Comparison of ENCODE assay signal across 8 mouse cellular contexts in the genomic region with DNA sequence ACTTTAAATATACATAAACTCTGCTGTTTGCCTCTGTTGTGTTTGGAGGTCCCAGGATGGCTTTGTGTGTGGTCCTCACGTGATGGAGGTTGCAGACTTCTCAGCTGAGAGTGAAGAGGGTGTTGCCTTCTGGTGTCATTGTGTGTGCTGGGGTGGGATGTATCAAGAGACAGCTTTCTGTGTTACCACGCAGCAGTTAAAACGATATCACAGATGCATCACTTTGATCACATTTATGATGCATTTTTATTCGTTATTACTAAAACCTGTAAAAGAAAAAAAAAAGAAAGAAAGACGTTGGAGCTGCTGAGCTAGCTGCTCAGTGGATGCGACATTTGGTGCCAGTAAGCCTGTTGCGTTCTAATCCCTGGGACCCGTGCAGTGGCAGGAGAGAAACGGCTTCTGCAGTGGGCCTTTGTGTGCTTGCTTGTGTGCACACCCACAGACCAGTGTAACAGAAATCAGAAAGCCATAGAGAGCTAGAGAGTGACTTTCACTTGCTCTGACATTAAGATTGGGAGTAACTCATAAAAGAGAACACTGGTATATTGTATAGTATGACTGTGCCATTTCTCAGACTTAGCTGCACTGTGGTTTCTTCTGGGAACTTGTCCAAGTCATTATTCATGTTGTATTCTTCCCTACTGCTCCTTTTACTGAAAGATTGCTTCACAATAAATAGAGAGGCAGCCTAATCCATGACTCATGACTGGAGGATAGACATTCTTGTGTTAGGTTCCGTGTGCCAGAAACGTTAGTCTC. TPM values are rescaled to one million over a fixed set of nuclear protein-coding genes. Genes with fewer than 3 reads are reported as not detected.
DNase-seq lines count a peak whose midpoint lies in the region; ATAC-seq and TF ChIP-seq lines count a peak whose summit lies in the region.

No protein-coding gene starts in this region.

- intact Hi-C loops in heart, postnatal 10 days (cut with DNase I): loop anchor here (5.0 kb wide), 1 partner anchor 150 kb away; no protein-coding TSS in a partner anchor

- H3K4me3 ChIP-seq in heart, embryonic 12.5 days: no peak overlapping the region
- H3K4me3 ChIP-seq in ES-Bruce4 (ENCODE audit: low read depth, low read length) (no peak overlapping the region), macrophage (ENCODE audit: inconsistent target) (peak overlapping the region; percentile 19; the same call in 1 of the 2 replicates)
- H3K4me3 ChIP-seq in hindbrain, embryonic 15.5 days: no peak overlapping the region

- no peak overlapping the region for H3K27ac ChIP-seq in heart, embryonic 12.5 days (ENCODE audit: poor library complexity, severe bottlenecking)
- H3K27ac ChIP-seq in ES-Bruce4 (ENCODE audit: insufficient read depth, low read length) (no peak overlapping the region), macrophage (peak overlapping the region; percentile 46)
- peak overlapping the region; percentile 76 for H3K27ac ChIP-seq in hindbrain, embryonic 15.5 days (replicated peaks)

- no peak for TF ChIP-seq CTCF in ES-Bruce4 (IDR thresholded peaks at IDR 0.05; ENCODE audit: low read depth, low read length)

- H3K9me3 ChIP-seq in heart, embryonic 12.5 days (replicated peaks): no peaks in the 10 kb centered on the region
- no peaks in the 10 kb centered on the region for H3K9me3 ChIP-seq in ES-Bruce4 (replicated peaks; ENCODE audit: control insufficient read depth, insufficient read depth, low read length, poor library complexity, severe bottlenecking)
- no peaks in the 10 kb centered on the region for H3K9me3 ChIP-seq in hindbrain, embryonic 15.5 days

- peaks cover 97% of the 10 kb centered on the region for H3K79me2 ChIP-seq in macrophage (ENCODE audit: inconsistent target)

- DNase-seq in heart, postnatal 10 days: peak; percentile 15 to 19
- DNase-seq in c-Kit-positive CD71-negative TER-119-negative erythroid progenitor cells, embryonic 14.5 days (ENCODE audit: low read depth): peak; percentile 52
- no peak for DNase-seq in spleen, adult 18-20 months

- no peaks in the 10 kb centered on the region for H3K27me3 ChIP-seq in heart, embryonic 12.5 days (replicated peaks)
- no peaks in the 10 kb centered on the region for H3K27me3 ChIP-seq in ES-Bruce4 (ENCODE audit: control insufficient read depth, insufficient read depth, low read length, poor library complexity, severe bottlenecking)
- no peaks in the 10 kb centered on the region for H3K27me3 ChIP-seq in hindbrain, embryonic 15.5 days

- H3K9ac ChIP-seq in heart, embryonic 12.5 days: no peak overlapping the region
- H3K9ac ChIP-seq in ES-Bruce4 (ENCODE audit: low read depth, poor library complexity, severe bottlenecking): no peak overlapping the region
- H3K9ac ChIP-seq in hindbrain, embryonic 15.5 days: no peak overlapping the region

- no peak overlapping the region for H3K4me2 ChIP-seq in heart, embryonic 12.5 days
- H3K4me2 ChIP-seq in hindbrain, embryonic 15.5 days: peak overlapping the region; percentile 30

- TF ChIP-seq EP300 in ES-Bruce4 (IDR thresholded peaks at IDR 0.05; ENCODE audit: insufficient read depth, low read depth, low read length): peak; percentile 60; the same call in 1 of the 2 replicates

- 53% methylated on average over 11 of the region's 11 CpGs for WGBS in heart, embryonic 12.5 days
- 26% methylated on average over 11 of the region's 11 CpGs for WGBS in hindbrain, embryonic 15.5 days
- WGBS in macrophage (ENCODE audit: missing documents): 2% methylated on average over 11 of the region's 11 CpGs

- no peak for ATAC-seq in heart, embryonic 12.5 days (ENCODE audit: insufficient number of reproducible peaks, low FRiP score)
- ATAC-seq in hindbrain, embryonic 15.5 days (ENCODE audit: low FRiP score, low read depth): peak; percentile 84
- ATAC-seq in erythroid progenitor cell, adult 5-6 weeks (replicated peaks; ENCODE audit: low FRiP score, poor library complexity, severe bottlenecking): no peak

- peaks cover 15% of the 10 kb centered on the region for H3K4me1 ChIP-seq in heart, embryonic 12.5 days (replicated peaks)
- no peaks in the 10 kb centered on the region for H3K4me1 ChIP-seq in ES-Bruce4 (ENCODE audit: control insufficient read depth, insufficient read depth, low read length)
- peaks cover 13% of the 10 kb centered on the region for H3K4me1 ChIP-seq in hindbrain, embryonic 15.5 days (replicated peaks)

- no peak for TF ChIP-seq POLR2A in ES-Bruce4 (IDR thresholded peaks at IDR 0.05; ENCODE audit: insufficient read depth, low read length)

- no peaks in the 10 kb centered on the region for H3K36me3 ChIP-seq in heart, embryonic 12.5 days
- H3K36me3 ChIP-seq in ES-Bruce4 (ENCODE audit: control insufficient read depth, insufficient read depth, low read length, poor library complexity, severe bottlenecking) (no peaks in the 10 kb centered on the region), macrophage (ENCODE audit: inconsistent target) (no peaks in the 10 kb centered on the region)
- H3K36me3 ChIP-seq in hindbrain, embryonic 15.5 days: no peaks in the 10 kb centered on the region

RNA-seq across cellular contexts. Expression of a gene that starts 32.7 kb away (rescaled TPM):
- total RNA-seq in heart, postnatal 10 days (2021): 10 to 100 TPM; 15.8 to 16.2 TPM
- 9.5 and 11.2 TPM in 2 replicates for polyA plus RNA-seq in heart, embryonic 12.5 days (2016; fragmentation: Nextera tagmentation; extraction: Ambion mirVana)
- 14.1 and 16.0 TPM in 2 replicates for polyA plus RNA-seq in ES-Bruce4 (2011; ENCODE audit: insufficient read depth, insufficient read length, low read depth, missing spikeins)
- 10.4 and 11.7 TPM in 2 replicates for polyA plus RNA-seq in hindbrain, embryonic 15.5 days (2015; fragmentation: Nextera tagmentation; extraction: Ambion mirVana)
- 10 to 100 TPM in 19 of 26 experiments, 1 to 10 TPM in 7; 1.4 to 19.3 (median 13.5) TPM for total RNA-seq in macrophage (2018; cell fraction: chromatin; rRNA removed)
- 10 to 100 TPM; 13.5 to 26.2 (median 21.8) TPM for total RNA-seq in macrophage (2018; cell fraction: cytosol; rRNA removed)
- 10 to 100 TPM in 22 of 26 experiments, 1 to 10 TPM in 4; 4.6 to 31.5 (median 18.1) TPM for total RNA-seq in macrophage (2018; cell fraction: nucleus; rRNA removed)
- polyA plus RNA-seq in macrophage (2018): 14.5 to 17.0 TPM (median 15.9 TPM) in 3 replicates
- 31.4 and 36.9 TPM in 2 replicates for total RNA-seq in erythroid progenitor cell, adult 5-6 weeks (2015; ENCODE audit: low replicate concordance)
- total RNA-seq in erythroid progenitor cell, adult 5-6 weeks (2017; ENCODE audit: low replicate concordance): 30.5 and 34.6 TPM in 2 replicates

Comparison
In these comparisons a context has a peak if more than half of its experiments do, and no peak if none do; other contexts are left out.
1. DNase-seq: peak in heart, postnatal 10 days (2 of 2) and c-Kit-positive CD71-negative TER-119-negative erythroid progenitor cells, embryonic 14.5 days (single experiment); none in spleen, adult 18-20 months (0 of 2).
2. H3K27ac ChIP-seq: peak in hindbrain, embryonic 15.5 days (single experiment) and macrophage (single experiment); none in heart, embryonic 12.5 days (single experiment) and ES-Bruce4 (single experiment).